Mouse (Mus musculus) heart, postnatal 0 days (tissue): ENCODE data around the gene Nt5c1b.

Source experiments
- CTCF ChIP-seq: IDR thresholded peaks from 2 replicates; pipeline ENCODE4 v1.5.1; 2016; ENCODE audit warnings: antibody characterized with exemption, control low read depth, low read depth
- EP300 ChIP-seq: IDR thresholded peaks from 2 replicates; pipeline ENCODE4 v1.6.1; 2016; ENCODE audit warnings: antibody characterized with exemption, low read depth

DNA sequence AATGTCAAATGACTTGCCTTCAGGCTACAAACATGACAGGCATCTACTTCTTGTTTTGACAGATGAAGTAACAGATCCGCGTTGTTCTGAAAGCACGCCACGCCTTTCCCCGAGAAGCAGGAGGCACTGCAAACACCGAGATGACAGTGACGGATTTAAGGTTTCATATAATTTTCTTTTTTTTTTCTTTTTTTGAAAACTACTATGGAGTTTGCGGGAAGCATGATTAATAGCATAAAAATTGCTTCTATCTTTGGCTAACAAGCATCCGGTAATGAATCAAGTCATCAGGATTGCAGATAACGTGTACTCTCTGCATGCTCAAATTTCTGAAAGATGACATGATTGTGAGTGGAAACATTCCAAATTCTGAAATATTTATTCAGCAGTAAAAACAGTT, 42.1 kb upstream of the Nt5c1b start:
- TF ChIP-seq CTCF (no peak), EP300 (no peak)
